Mouse (Mus musculus): ENCODE results near the gene Erp44.

DNA sequence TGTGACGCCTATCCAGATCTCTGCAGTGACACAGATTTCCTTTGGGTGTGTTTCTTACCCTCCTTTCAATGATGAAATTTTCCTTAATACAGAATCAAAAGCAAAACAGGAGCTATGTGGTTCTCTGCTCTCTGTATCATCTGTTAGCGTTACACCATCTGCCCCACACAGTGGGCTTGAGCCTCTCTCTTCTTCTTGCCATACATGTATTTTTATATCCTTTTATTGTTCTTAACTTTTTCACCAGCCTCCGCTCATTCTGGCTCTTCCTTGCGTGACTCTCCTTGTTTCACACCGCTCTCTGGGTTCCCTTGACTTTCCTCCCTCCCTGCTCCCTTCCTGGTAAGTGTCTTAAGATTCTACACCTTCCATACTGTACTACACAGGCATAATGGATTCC, 126.1 kb downstream of the Erp44 start:
- TF ChIP-seq MXI1 (IDR thresholded peaks at IDR 0.05; ENCODE audit: low read depth, low read length) = no peak
- no peak for TF ChIP-seq POLR2A (IDR thresholded peaks at IDR 0.05; ENCODE audit: control insufficient read depth in 1 of 2, insufficient read depth in 1 of 2, low read depth in 1 of 2, low read length in 2 of 2, poor library complexity in 1 of 2)
- no peak for TF ChIP-seq E2F4 (IDR thresholded peaks at IDR 0.05; ENCODE audit: borderline replicate concordance, low read depth, low read length)
- TF ChIP-seq GATA1 (IDR thresholded peaks at IDR 0.05; ENCODE audit: low read depth, low read length) = no peak
- TF ChIP-seq USF1 (IDR thresholded peaks at IDR 0.05; ENCODE audit: low read depth, low read length) = no peak
- TF ChIP-seq HCFC1 (IDR thresholded peaks at IDR 0.05; ENCODE audit: low read depth, low read length) = no peak
- no peak for TF ChIP-seq CTCF (IDR thresholded peaks at IDR 0.05 in 2 of 3, conservative IDR thresholded peaks at IDR 0.05 in 1 of 3; ENCODE audit: control insufficient read depth in 1 of 3, insufficient read depth in 1 of 3, low read depth in 2 of 3, low read length in 3 of 3, poor library complexity in 1 of 3, severe bottlenecking in 1 of 3)
- TF ChIP-seq ZC3H11A (IDR thresholded peaks at IDR 0.05; ENCODE audit: low read depth, low read length) = no peak
- TF ChIP-seq MYC (IDR thresholded peaks at IDR 0.05; ENCODE audit: low read depth, low read length) = no peak
- TF ChIP-seq MAFK (IDR thresholded peaks at IDR 0.05; ENCODE audit: borderline replicate concordance, low read depth, low read length) = no peak
- TF ChIP-seq ETS1 (IDR thresholded peaks at IDR 0.05; ENCODE audit: low read depth, low read length) = no peak
- no peak for TF ChIP-seq TCF12 (IDR thresholded peaks at IDR 0.05; ENCODE audit: low read depth, low read length)
- no peak for TF ChIP-seq ZKSCAN1 (IDR thresholded peaks at IDR 0.05; ENCODE audit: low read depth, low read length)

All from MEL (cell line).